Mouse (Mus musculus): ENCODE results near the gene Osbpl10.

The Osbpl10 gene

GRCm38 (mm10) chr9:115215830-115216701, 237.7 kb downstream of the Osbpl10 start:
- DNase-seq (ENCODE audit: low spot score in 2 of 2), result no peak

GRCm38 (mm10) chr9:115217984-115218383, 239.6 kb downstream of the Osbpl10 start:
- no peak for DNase-seq (ENCODE audit: low spot score in 2 of 2)

GRCm38 (mm10) chr9:115220466-115220865, 242.1 kb downstream of the Osbpl10 start:
- no peak for DNase-seq (ENCODE audit: low spot score in 2 of 2)

- no peak for DNase-seq (ENCODE audit: low spot score in 2 of 2)
Observed at GRCm38 (mm10) chr9:115221265-115221664, 242.9 kb downstream of the Osbpl10 start.

- no peak for DNase-seq (ENCODE audit: low spot score in 2 of 2)
Observed at GRCm38 (mm10) chr9:115224744-115225354, 246.5 kb downstream of the Osbpl10 start.

- no peak for DNase-seq (ENCODE audit: low spot score in 2 of 2)
Observed at GRCm38 (mm10) chr9:115229145-115229544, 250.8 kb downstream of the Osbpl10 start.

GRCm38 (mm10) chr9:115229676-115230075, 251.3 kb downstream of the Osbpl10 start:
- no peak for DNase-seq (ENCODE audit: low spot score in 2 of 2)

- DNase-seq (ENCODE audit: low spot score in 2 of 2), result no peak
Observed at GRCm38 (mm10) chr9:115230141-115230540, 251.8 kb downstream of the Osbpl10 start.

- no peak for DNase-seq (ENCODE audit: low spot score in 2 of 2)
Observed at GRCm38 (mm10) chr9:115231476-115231875, 253.1 kb downstream of the Osbpl10 start.

- peak in 1 of 2 experiments; percentile 33 for DNase-seq (ENCODE audit: low spot score in 2 of 2)
Observed at GRCm38 (mm10) chr9:115233721-115234120, 255.4 kb downstream of the Osbpl10 start.

- no peak for DNase-seq (ENCODE audit: low spot score in 2 of 2)
Observed at GRCm38 (mm10) chr9:115234561-115234960, 256.2 kb downstream of the Osbpl10 start.

- no peak for DNase-seq (ENCODE audit: low spot score in 2 of 2)
Observed at GRCm38 (mm10) chr9:115236352-115236841, 258.0 kb downstream of the Osbpl10 start.

GRCm38 (mm10) chr9:115237943-115238342, 259.6 kb downstream of the Osbpl10 start:
- DNase-seq (ENCODE audit: low spot score in 2 of 2), result no peak

GRCm38 (mm10) chr9:115239861-115240260, 261.5 kb downstream of the Osbpl10 start:
- no peak for DNase-seq (ENCODE audit: low spot score in 2 of 2)

GRCm38 (mm10) chr9:115243630-115244029, 265.3 kb downstream of the Osbpl10 start:
- DNase-seq (ENCODE audit: low spot score in 2 of 2), result no peak

- DNase-seq (ENCODE audit: low spot score in 2 of 2), result no peak
Observed at GRCm38 (mm10) chr9:115245092-115245491, 266.7 kb downstream of the Osbpl10 start.

- DNase-seq (ENCODE audit: low spot score in 2 of 2), result no peak
Observed at GRCm38 (mm10) chr9:115249145-115249544, 270.8 kb downstream of the Osbpl10 start.

GRCm38 (mm10) chr9:115257733-115258286, 279.4 kb downstream of the Osbpl10 start:
- DNase-seq (ENCODE audit: low spot score in 2 of 2), result no peak

- DNase-seq (ENCODE audit: low spot score in 2 of 2), result no peak
Observed at GRCm38 (mm10) chr9:115259866-115260265, 281.5 kb downstream of the Osbpl10 start.

- no peak for DNase-seq (ENCODE audit: low spot score in 2 of 2)
Observed at GRCm38 (mm10) chr9:115260464-115260863, 282.1 kb downstream of the Osbpl10 start.

- no peak for DNase-seq (ENCODE audit: low spot score in 2 of 2)
Observed at GRCm38 (mm10) chr9:115261456-115261855, 283.1 kb downstream of the Osbpl10 start.

GRCm38 (mm10) chr9:115261896-115262295, 283.5 kb downstream of the Osbpl10 start:
- DNase-seq (ENCODE audit: low spot score in 2 of 2), result no peak

GRCm38 (mm10) chr9:115271556-115271955, 293.2 kb downstream of the Osbpl10 start:
- DNase-seq (ENCODE audit: low spot score in 2 of 2), result no peak

Measured in right cerebral cortex, postnatal 36 days (tissue).